Mouse (Mus musculus): Measurements from ENCODE around the gene Gja1.
"Not testable (repeated sequence)": the region's sequence is repeated elsewhere in the genome, so short reads cannot be mapped to it uniquely, and the experiment has no call there.

Gene Gja1

DNA sequence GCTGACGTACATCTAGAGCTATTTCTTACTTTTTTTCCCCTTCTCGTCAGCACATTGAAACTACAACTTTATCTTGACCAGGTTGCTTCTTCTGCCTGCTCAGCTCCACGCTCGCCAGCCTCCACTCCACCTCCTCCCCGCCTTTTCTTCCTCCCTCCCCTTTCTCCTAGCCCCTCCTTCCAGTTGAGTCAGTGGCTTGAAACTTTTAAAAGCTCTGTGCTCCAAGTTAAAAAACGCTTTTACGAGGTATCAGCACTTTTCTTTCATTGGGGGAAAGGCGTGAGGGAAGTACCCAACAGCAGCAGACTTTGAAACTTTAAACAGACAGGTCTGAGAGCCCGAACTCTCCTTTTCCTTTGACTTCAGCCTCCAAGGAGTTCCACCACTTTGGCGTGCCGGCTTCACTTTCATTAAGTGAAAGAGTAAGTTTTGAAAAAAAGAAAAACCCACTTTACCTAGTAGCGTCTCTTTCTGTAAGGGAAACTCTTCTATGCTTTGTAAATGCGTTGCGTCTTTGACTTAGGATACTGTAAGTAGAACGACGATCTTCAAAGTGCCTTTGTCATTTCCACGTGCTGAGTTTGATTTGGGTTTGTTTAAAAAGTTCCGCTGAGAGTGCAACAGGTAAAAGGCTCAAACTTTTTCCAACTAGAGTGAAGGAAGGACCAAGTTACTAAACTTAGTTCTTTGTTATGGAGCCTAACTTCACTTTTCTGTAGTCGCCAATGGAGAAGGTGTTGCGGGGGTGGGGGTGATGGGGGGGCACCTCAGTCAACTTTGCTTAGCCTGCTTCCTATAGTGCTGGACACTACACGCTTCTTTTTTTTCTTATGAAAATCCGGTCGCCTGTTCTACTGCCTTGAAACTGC is at the start of gene Gja1:
Gja1 (plus strand) TSS at position 234 of the 869 bp plus-strand sequence.
- peak; percentile 83 for DNase-seq (ENCODE audit: low read depth)

DNA sequence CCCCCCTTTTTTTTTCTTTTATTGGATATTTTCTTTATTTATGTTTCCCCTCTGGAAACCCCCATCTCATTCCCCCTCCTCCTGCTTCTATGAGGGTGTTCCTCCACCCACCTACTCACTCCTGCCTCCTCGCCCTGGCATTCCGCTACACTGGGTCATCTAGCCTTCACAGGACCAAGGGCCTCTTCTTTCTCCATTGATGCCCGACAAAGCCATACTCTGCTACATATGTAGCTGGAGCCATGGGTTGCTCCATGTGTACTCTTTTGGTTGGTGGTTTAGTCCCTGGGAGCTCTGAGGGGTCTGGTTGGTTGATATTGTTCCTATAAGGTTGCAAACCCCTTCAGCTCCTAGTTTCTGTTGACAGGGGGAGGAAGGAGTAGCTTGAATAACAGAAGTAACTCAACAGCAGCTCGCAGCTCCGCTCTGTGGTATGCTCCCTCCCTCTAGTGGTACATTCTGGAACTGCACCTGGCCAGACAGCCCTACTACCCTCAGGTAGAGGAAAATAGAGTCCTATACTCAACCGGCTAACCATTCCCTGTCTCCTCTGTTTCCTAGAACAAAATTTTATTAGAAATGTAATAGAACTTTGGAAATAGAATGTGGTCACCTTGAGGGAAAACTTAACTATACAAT is 38.2 kb upstream of the Gja1 start:
- DNase-seq (ENCODE audit: low read depth) = peak; percentile 89

DNA sequence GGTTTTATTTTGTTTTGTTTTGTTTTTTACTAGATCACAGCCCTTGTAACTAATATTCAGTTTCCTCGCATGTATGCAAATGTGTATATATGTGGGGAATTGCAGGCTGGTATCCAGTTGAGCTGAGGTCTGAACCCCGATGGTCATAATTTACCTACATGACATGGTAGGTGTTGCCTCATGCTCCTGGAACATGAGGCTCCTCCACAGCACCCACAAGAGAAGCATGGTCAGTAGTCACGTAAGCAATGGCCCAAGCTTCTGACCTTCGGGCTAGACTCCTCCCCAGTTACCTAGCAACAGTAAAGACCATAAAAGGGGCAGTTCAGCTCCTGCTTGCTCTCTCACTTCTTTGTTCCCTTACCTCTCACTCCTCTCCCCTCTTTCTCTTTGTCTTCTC is 16.7 kb upstream of the Gja1 start:
- no peak for DNase-seq (ENCODE audit: low read depth)

- peak; percentile 89 for DNase-seq (ENCODE audit: low read depth)
Observed at GRCm38 (mm10) chr10:56369073-56369472, 8.1 kb upstream of the Gja1 start.

DNA sequence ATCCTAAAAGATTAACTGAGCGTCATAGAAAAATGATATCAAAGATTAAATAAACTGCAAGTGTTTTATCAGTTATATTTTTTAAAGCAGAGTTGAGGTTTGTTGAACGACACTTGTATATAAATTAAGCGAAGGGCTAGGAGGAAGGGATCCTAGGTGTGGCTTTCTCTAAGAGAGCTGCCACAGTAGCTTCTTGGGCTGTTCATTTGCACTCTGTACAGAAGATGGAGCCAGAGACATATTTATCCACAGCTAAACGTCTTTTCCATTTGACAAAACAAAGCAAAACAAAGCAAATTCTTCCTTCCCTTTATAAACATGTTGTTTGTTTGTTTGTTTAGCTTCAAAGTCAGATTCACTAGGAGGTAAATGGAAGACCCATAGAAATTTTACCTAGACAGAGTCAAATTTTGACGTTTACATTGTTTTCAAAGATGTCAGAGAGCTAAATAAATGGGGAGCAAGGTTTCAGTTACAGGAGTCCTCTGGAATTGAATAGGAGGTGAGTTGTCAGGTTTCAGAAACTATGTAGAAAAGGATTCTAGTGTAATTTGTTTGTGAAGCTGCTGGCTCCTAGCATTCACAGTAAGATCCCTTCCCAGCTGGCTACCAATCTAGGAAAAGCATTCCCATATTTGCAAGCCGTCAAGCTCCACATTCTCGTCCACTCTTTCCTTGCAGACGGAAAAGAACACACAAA is 4.0 kb upstream of the Gja1 start:
- DNase-seq (ENCODE audit: low read depth) = peak; percentile 71

DNA sequence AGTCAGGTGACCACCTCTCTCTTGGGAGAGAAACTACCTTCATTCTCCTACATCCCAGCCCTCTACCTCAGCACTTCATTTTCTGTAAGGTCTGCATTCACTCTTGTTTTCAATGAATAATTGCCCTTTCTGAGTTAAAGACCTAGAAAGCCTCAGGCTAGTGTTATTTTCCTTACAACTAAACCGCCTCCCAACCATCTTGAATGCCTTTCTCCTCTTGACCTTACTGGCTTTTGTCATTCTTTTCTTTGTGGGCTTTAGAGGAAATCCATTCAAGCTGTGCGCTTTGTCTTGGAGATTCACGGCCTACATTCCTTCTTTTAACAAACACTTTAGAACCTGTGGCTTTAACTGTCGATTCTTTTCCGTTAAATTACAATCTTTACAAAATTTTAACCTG is 3.0 kb upstream of the Gja1 start:
- DNase-seq (ENCODE audit: low read depth) = no peak

- no peak for DNase-seq (ENCODE audit: low read depth)
Observed at GRCm38 (mm10) chr10:56375906-56376468, 1.1 kb upstream of the Gja1 start.

GRCm38 (mm10) chr10:56377966-56378647 is 977 bp downstream of the Gja1 start:
- peak; percentile 58 for DNase-seq (ENCODE audit: low read depth)

DNA sequence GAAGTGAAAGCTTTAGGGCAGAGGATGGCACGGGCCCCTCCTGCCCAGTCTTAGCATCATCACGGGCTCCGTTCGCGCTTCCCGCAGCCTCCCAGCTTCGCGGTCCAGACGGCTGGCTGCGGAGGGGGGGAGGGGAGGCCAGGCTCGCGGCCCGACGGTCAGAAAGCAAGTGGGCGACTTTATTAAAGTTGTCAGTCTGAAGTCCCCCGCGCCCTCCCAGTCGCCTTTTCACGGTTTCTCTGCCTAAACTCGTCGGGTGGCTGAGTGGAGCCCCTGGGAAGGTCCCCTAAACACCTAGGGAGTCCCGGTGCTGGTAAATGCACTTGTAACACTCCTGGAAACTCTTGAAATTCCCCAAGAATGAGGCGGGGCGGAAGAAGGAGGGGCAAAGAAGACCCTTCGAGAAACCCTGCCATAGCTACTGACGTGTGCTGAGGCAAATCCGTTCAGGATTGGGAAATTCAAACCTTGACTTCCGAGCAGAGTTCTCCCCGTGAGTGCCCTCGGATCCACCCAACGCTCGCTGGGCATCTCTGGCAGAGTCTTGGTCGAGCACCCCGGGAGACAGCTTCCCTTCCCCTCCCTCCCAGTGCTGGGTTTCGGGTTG is 1.6 kb downstream of the Gja1 start:
- peak; percentile 75 for DNase-seq (ENCODE audit: low read depth)

- DNase-seq (ENCODE audit: low read depth) = peak; percentile 19
Observed at GRCm38 (mm10) chr10:56379720-56380119, 2.6 kb downstream of the Gja1 start.

DNA sequence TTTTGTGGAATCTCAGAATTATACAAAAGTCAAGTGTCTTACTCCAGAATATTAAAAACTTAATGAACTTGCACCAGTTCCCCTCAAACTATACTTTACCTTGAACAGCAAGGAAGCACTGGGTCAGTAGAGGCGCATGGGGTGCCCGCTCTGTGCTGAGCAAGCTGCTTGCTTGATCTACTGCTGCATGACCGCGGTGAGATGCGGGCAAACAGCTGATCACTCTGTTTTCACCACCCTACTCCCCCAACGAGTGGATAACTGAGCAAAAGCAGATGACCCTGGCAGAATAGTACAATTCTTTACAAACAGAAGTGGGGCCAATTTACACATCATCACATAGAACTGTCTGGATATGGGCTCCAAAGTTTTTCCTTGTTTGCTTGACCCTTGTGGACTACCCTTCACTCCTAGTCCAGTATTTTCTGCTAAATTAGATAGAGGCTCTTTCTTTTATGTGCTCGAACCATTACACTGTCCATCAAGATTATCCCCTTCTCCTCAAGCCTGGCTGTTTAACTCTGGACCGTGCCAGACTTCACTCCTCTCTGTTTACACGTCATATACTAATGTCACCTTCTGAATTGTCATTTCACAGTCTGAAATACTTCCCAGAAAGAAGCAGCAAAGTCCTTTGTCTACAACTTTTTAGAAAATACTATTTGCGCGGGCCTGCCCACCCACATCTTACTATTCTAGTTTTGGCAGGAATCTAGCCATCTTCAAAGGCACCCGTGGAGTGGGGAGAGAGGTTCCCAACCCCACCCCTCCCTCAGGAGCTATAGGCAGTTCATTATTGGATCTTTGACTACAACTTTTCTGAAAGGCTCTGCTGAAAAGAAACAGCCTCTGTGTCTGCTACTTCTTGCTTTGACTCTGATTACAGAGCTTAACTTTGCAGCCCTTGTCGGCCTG is 8.3 kb downstream of the Gja1 start:
- no peak for DNase-seq (ENCODE audit: low read depth)

GRCm38 (mm10) chr10:56393095-56393784 is 16.1 kb downstream of the Gja1 start:
- DNase-seq (ENCODE audit: low read depth) = peak; percentile 20

DNA sequence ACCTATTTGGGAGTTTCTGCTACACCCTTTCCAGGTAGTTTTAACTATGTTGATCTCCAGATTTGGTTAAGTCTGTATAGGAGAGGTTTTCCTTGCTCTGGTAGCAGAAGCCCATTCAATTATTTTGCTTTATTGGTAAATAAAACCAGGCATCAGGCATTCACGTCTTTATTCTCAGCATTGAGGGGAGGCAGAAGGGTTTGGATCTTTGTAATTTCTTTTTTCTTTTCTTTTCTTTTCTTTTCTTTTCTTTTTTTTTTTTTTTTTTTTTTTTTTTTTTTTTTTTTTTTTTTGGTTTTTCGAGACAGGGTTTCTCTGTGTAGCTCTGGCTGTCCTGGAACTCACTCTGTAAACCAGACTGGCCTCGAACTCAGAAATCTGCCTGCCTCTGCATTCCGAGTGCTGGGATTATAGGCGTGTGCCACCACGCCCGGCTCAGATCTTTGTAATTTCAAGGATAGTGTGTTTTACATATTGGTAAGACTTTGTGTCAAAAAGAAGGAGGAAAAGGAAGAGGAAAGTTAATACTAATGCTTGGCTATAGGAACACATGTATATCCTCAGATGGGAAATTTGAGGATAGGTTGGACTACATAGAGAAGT is 16.8 kb downstream of the Gja1 start:
- DNase-seq (ENCODE audit: low read depth) = not testable (repeated sequence)

DNA sequence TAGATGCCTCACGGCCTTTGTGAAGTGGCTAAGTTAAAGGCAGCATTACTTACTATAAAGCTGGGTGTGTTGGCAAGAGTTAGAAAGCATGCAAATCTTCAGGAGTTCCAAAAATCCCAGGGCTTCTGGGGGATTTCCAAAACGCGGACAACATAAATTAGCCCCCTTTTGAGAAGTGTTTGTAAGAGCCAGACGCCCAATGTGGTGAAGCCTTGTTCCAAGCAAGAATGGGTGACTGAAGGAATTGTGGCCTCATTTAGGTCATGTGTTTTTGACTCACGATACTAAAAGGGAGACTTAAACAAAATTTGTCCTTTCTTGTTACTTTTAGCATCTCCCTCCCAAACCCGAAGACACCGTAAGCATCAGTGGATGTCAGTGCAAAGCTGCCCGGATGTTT is 20.7 kb downstream of the Gja1 start:
- no peak for DNase-seq (ENCODE audit: low read depth)

DNA sequence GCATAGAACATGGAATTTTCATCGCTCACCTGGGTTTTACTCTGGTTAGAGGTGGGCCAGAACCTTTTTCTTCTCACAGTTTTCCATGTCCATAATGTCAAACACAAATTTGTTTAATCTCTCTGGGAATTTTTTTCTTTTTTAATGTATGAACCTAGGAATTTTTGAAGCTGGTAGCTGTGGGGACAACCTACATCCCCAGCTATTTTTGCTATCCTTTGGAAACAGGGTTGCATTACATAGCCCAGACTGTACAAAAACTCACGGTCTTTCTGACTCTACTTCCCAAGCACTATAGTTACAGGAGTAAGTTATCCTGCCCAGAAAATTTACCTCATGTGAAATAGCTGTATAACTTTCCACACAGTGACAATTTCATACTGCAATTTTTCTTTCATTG is 21.2 kb downstream of the Gja1 start:
- no peak for DNase-seq (ENCODE audit: low read depth)

- not testable (repeated sequence) for DNase-seq (ENCODE audit: low read depth)
Observed at GRCm38 (mm10) chr10:56401396-56401795, 24.3 kb downstream of the Gja1 start.

DNA sequence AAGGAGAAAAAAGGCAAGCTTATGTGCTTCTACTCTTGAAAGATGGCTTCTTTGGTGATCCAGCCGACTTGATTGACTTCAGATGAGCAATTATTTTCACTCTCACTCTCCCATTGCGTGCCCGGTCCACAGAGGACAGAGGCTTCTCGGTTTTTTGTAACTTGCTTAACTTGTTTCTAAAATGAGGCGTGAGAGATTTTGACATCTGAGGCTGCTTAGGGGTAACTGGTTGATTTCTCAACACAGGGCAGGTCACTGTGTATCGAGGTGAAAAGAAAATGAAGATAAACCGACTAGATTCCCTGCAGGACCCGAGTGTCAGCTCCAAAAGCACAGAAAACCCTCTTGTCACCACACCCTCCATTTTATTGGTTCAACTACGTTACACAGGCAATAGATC is 28.8 kb downstream of the Gja1 start:
- no peak for DNase-seq (ENCODE audit: low read depth)

- DNase-seq (ENCODE audit: low read depth) = peak; percentile 25
Observed at GRCm38 (mm10) chr10:56406386-56407130, 29.4 kb downstream of the Gja1 start.

All from NIH3T3 (cell line).